Mouse (Mus musculus) erythroblast, adult 5-6 weeks (primary cell): ENCODE results near the gene Actr8. TPM values are rescaled to one million over a fixed set of nuclear protein-coding genes. Genes with fewer than 3 reads are reported as not detected.

Experiments used
- ATAC-seq: replicated peaks from 2 replicates; pipeline ENCODE4 v1.8.0; 2016; ENCODE audit warnings: moderate number of reproducible peaks, mild to moderate bottlenecking, moderate TSS enrichment, inconsistent platforms; ENCODE audit not compliant: poor library complexity, low FRiP score, severe bottlenecking
- total RNA-seq, 2 experiments: library from RNA; stranded (forward) in 1 of 2; stranded (reverse) in 1 of 2; fragments of 150-400 nt in 1 of 2; fragments of 200-764, 138-1000 nt in 1 of 2; gene quantifications; 2 replicates each; pipeline versions ENCODE4 v1.2.3 to v1.2.4; 2015 to 2017; ENCODE audit warnings: low replicate concordance in 2 of 2

Gene Actr8
- total RNA-seq, 2 experiments from 2014 or later, result 11.1 to 23.9 TPM

DNA sequence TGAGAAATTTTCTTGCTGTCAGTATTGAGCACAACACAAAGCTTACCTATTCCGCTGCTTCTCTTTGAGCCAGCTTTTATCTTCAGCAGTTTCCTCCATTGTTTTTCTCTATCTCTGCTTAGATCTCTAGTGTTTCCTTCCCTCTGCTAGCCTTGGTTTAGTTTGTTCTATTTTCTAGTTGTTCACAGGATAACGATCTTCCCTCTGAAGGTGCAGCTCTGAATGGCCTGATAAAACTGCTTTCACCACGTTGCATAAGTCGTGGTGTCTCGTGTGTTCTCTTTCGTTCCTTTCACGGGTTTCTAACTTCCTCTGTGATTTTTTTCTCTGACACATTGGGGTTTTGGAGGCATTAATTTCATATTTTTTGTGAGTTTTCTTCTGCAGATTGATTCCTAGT, 46.2 kb downstream of the Actr8 start:
- ATAC-seq, result no peak

DNA sequence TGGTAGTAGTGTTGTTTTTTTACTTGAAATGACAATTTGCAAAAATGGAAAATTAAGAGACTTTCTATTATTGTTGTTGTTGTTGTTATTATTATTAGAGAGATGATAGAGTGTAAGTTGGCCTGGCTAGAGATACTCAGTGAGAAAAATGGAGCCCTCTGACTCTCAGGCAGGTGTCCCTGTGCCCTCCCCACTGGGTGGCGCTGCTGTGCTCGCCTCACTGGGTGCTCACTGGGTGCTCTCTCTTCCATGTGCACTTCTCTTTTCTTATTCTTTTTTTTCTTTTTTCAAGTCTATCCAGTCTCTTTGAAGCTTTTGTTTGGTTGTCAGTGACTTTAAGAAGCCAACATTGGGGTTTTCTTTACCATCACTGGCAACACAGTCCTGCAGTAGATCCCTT, 49.2 kb downstream of the Actr8 start:
- ATAC-seq, result no peak

DNA sequence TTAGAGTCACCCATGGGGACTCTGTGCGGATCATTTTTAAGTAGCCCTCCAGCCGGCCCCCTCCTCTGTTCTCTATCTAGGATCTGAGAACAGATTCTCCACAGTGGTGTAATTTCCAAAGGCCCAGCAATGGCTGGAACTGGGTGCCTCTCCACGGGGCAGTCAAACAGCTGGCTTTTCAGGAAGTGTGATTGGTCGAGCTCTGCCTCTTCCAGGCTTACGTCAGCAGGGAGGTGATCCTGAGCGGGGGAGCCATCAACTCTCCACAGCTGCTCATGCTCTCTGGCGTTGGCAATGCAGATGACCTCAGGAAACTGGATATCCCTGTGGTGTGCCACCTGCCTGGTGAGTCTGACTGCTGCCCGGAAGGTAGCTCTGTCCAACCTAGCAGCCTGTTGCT, 55.3 kb downstream of the Actr8 start:
- no peak for ATAC-seq

DNA sequence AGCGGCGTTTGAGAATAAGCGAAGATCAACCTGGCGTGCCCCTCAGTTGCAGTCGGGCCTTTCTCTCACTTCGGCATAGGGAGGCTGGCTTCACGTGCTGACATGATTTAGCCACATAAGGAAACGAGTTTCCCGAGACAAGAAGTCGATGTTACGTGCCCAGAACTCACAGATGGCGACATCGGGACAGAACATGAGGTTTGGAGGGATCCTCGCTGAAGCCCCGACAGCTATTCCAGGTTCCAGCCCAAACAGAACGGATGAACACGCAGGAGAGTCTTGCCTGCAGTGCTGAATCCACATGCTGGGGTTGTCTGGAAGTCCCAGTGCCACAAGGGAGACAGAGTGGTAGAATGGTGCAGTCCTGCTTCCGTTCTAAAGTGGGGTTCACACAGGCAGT, 60.3 kb downstream of the Actr8 start:
- ATAC-seq, result no peak

DNA sequence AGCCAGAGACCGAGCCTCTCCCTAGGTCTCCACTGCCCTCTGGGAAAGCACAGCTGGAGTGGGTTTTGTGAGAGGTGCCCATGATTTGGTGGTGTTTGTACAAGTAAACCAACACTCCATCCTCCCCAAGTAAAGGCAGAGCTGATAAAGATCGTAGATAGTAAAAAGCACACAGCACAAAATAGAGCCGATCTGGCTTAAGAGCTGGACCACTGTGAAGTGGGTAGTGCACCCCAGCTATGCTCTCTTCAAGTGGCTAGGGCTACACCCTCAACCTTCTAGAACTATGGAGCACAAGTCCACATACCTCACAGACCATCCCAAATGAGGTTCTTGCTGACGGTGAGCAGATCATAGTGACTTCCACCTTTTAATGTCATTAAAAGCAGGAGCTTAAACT, 61.3 kb downstream of the Actr8 start:
- no peak for ATAC-seq

DNA sequence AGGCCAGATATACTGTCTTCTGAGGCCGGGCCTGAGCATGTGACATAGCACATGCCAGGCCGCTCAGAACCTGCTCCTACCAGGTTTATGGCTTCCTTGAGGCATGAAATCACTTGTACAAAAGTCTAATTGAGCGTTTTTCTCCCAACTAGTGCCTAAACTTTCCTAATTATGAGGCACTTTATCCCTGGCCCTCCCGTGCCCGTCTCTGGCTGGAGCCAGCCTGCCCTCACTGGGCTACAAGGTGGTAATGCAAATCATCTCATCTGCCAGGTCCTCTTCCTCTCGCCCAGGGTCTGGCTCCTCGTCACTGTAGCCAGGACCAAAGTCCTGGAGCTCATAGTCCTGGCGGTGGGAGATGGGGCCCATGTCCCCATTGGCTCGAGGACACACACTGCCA, 63.7 kb downstream of the Actr8 start:
- ATAC-seq, result no peak

DNA sequence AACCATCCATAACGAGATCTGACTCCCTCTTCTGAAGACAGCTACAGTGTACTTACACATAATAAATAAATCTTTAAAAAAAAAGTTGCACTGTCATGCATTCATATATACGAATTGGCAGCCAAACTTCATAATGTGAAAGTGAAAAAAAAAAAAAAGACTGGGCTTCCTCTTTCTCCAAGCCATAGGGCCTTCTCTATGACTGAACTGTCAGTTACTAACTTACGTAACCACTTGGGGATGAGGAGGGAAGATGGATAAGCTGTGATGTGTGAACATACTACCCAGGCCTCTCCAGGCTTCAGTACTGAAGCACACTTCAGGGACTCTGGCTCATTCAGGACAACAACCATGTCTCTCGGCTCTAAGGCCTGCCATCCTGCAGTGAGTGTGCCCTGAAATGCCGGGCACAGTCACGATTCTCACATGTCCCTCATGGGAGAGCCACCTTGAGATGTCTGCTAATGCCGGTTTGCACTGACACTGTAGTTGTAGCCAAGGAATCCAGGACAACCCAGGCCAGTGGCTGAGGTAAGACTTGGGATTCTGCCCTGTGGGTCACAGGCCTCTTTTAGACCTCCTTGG, 65.3 kb downstream of the Actr8 start:
- ATAC-seq, result no peak

DNA sequence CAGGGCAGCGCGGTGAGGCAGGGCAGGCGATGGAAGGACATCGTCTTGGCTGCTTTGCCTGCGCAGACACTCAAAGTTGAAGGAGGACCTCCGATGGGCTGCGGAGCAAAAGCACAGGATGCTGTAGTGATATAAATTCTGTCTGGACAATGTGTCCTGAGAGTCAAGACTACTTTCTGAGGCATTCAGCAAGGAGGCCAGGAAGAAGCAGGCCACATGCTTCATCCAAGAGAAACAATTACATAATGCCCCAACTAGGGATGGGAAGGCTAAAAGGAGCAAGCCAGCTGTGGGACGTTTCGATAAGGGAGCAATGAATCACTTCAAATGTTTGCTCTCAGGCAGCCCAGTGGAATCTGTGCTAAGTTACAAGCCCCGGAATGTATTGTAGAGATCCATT, 67.1 kb downstream of the Actr8 start:
- no peak for ATAC-seq

DNA sequence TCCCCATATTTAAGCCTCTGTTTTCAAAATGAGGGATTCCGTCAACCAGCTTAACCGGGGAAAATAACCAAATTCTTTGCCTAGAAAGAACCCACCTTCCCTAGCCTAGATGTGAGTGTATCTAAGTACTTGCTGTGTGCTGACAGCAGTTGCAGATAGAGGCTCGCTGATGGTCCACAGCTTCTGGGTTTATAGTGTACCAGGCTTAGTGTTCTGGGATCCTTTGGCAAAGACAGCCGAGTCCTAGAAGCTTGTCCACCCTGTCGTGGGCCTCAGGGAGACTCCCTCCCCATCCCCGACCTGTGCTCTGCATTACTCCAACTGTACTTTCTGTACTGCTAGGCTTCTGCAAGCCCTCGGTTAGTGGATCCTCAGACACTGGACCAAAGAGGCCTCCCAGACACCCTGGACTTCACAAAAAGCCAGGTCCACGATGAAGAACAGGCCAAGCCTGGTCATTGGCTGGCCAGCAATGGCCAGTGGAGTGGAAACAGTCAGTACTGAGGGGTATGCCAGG, 67.6 kb downstream of the Actr8 start:
- no peak for ATAC-seq

DNA sequence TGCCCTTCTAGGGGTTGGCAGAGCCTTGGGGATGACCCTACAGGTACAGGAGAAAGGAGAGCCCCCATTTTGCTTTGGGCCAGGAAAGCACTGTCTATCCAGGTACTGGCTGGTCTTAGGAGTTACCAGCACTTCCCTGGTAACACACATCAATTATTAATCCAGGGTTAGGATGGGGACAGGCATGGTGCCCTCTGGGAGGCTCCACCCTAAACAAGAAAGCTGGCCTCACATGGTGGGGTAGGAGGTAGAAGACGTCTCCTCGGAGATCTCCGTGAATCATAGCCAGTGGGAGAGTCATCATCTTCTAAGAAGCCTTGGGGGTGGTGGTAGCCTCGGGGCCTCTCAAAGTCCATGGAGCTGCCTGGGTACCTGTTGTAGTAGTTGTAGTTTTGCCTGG, 68.8 kb downstream of the Actr8 start:
- no peak for ATAC-seq

DNA sequence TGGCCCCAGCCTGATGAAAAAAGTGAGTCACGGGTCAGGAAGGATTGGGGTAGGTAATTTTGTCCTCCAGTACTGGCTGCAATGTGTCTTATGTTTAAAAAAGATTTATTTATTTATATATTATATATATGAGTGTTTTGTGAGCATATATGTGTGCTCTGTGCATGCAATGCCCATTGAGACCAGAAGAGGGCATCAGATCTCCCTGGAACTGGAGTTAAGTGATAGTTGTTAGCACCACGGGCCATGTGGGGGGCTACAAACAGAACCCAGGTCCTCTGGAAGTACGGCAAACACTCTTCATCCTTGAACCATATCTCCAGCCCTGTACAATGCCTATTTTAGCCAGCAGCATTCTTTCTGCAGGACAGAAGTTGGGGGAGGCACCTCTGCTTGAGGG, 69.9 kb downstream of the Actr8 start:
- ATAC-seq, result no peak

DNA sequence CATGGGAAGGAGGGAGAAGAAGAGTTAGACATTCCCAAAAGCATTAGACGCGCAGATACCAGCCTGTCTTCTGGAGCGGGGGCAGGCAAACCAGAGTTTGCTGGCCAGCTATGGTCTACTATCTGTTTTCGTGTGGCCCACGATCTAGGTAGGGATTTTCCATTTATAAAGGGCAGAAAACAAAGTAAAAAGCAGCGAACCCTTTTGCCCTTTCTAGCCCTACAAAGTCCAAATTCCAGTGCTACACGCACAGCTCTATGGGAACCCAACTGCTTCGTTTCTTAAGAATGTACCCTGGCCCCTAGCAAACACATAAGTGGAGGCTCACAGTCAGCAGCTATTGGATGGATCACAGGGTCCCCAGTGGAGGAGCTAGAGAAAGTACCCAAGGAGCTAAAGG, 72.1 kb downstream of the Actr8 start:
- no peak for ATAC-seq

DNA sequence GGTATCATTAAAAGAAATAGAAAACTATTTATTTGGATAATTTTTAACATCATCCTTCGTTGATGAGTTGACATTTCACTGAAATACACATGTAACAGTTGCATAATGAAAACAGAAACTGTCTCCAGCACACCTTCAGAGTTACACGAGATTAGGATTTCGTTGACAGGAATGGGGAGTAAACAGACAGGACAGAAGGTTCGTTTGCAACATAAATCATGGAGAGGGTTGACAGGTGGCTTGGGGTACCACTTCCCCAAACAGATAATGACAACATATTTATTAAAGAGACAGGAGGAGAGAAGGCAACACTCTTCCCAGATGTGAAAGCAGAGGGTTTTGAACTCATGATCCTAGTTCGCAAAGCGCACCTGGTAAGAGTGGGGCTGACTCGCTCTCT, 76.8 kb downstream of the Actr8 start:
- no peak for ATAC-seq

Other genes starting within 250 kb of the Actr8 start
- gene Selenok, start 10.0 kb upstream of the Actr8 start, total RNA-seq (2015; ENCODE audit: low replicate concordance), result 35.7 and 87.2 TPM in 2 replicates
- gene Selenok, start 10.0 kb upstream of the Actr8 start, total RNA-seq (2017; ENCODE audit: low replicate concordance), result 139 and 189 TPM in 2 replicates
- 0.38 and 1.7 TPM in 2 replicates for gene Il17rb, start 30.6 kb downstream of the Actr8 start, total RNA-seq (2015; ENCODE audit: low replicate concordance)
- gene Il17rb, start 30.6 kb downstream of the Actr8 start, total RNA-seq (2017; ENCODE audit: low replicate concordance), result 1.1 TPM in 1 of 2 replicates, not detected in the other
- gene Chdh, start 30.7 kb downstream of the Actr8 start, total RNA-seq (2015; ENCODE audit: low replicate concordance), result 5.4 and 6.7 TPM in 2 replicates
- gene Chdh, start 30.7 kb downstream of the Actr8 start, total RNA-seq (2017; ENCODE audit: low replicate concordance), result 4.5 and 6.0 TPM in 2 replicates